Mouse (Mus musculus) bone marrow, adult 2 months (tissue): ENCODE data around the gene Vps26c.

Experiments used
- CTCF ChIP-seq: fragments of 200-500 bp; IDR thresholded peaks from 2 replicates; pipeline ENCODE4 v1.5.1; 2011; ENCODE audit warnings: low read length, control low read depth; ENCODE audit not compliant: control insufficient read depth, insufficient read depth
- POLR2A ChIP-seq: fragments of 200-500 bp; IDR thresholded peaks from 2 replicates; pipeline ENCODE4 v1.6.1; 2011; ENCODE audit warnings: low read depth, mild to moderate bottlenecking, control low read depth, low read length, borderline replicate concordance; ENCODE audit not compliant: control insufficient read depth

DNA sequence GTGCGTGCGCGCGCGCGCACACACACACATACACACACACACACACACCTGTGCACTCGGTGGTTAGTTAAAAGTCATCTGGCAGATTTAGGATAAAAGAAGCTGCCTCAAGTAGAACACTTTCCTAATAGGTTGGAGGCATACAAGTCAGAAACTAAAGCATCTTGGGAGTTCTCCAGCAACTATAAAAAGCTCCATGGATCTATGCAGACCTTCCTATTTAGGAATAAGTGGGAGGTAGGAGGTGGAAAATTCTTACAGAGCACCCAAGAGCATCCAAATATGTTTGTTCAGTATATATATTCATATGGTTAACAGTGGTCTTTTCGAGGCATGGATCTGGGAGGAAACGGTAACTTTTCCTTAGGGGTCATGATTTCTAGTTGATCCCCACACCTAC is 13.5 kb upstream of the Vps26c start:
- TF ChIP-seq POLR2A (no peak), CTCF (no peak)
